Mouse (Mus musculus) heart, adult 10 weeks (tissue): Measurements from ENCODE around the gene Vps33b. TPM values are rescaled to one million over a fixed set of nuclear protein-coding genes. Genes with fewer than 3 reads are reported as not detected.

ENCODE experiments used
- polyA plus RNA-seq: library from polyadenylated mRNA; stranded (reverse); fragments of 350-450 nt; fragmentation: Illumina TruSeq; extraction: RNeasy Lipid Tissue Mini Kit (QIAGEN cat#74804); gene quantifications from one replicate; pipeline ENCODE4 v1.2.3, GENCODE M21; 2014; ENCODE audit warnings: low read depth, low replicate concordance

Gene Vps33b
- 4.5 TPM for polyA plus RNA-seq

GRCm38 (mm10) chr7:80268897-80269750 lies at the start of gene Vps33b:
TSS of gene Vps33b (plus strand) at chr7:80269649.

GRCm38 (mm10) chr7:80232489-80233029 lies 36.9 kb upstream of the Vps33b start, which contains the start of the genes Cib1 and Gdpgp1:
TSS of gene Cib1 (minus strand) at chr7:80232813.
TSS of gene Gdpgp1 (plus strand) at chr7:80232865.

DNA sequence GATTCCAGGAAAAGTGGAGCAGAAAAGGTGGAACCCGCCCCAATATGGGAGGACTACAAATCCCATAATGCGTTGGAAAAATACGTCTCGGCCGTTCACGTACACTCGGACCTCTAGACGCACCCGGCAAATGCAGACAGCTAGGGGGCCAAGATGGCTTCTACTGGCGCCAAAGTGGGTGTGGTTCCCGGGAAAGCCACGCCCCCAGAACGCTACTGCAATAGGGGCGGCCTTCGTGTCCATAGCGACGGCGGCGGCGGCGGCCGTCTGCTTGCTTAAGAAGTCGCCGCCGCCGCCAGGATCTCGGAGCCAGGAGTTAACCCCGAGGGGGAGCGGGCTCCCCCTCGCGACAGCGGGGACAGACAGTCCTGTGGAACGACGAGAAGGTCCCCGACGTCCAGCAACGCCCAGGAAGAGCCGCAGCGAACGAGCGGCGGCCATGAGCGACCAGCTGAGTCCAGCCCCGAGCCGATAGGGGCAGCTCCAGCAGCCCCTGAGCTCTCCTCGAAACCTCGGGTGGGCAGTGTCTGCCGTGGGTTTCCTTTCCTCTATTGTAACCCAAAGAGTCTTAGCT lies 23.2 kb upstream of the Vps33b start, which contains the start of gene Ttll13:
TSS of gene Ttll13 (plus strand) at position 229 of the 574 bp plus-strand sequence.

DNA sequence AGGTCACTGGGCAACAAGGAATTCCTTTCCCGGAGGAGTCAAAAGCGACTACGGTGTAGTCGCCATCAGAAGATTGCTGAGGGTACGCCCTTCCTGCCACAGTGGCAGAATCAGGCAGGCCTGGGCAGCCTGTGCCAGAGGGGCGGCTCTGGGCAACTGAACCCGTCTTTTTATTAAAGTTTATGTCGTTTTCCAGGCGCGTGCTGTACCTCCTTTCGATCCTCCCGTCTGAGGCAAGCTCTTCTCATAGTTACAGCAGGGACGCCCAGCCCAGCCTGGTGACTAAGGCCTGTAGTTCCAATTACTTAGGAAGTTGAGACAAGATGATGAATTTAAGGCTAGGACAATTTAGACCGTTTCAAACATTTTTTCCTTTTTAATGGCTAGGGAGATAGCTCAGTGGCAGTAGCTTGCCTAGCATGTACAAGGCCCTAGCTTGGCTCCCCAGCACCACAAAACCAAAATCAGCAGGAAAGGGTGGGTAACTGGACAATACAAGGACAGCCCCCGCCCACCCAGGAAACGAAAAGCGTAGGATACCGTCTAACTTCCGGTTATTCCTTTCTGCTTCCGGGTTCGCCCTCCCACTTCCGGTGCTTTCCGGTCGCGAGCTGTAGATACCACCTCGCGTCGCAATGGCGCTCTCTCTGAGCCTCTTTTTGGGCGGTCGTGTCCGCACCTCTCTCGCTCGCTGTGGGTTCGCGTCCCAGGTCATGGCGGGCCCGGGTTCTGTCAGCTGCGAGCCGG lies 8.7 kb upstream of the Vps33b start, which contains the start of gene Ngrn:
TSS of gene Ngrn (plus strand) at position 591 of the 747 bp plus-strand sequence.

GRCm38 (mm10) chr7:80294062-80294763 lies 24.8 kb downstream of the Vps33b start, which contains the start of gene Prc1:
TSS of gene Prc1 (plus strand) at chr7:80294450.

GRCm38 (mm10) chr7:80324043-80324815 lies 54.8 kb downstream of the Vps33b start, which contains the start of gene Rccd1:
TSS of gene Rccd1 (minus strand) at chr7:80324454.

GRCm38 (mm10) chr7:80340793-80341192 lies 71.3 kb downstream of the Vps33b start, which contains the start of gene Unc45a:
TSS of gene Unc45a (minus strand) at chr7:80341005.

Other genes starting within 250 kb of the Vps33b start
- gene Zfp710, start 244.8 kb upstream of the Vps33b start, polyA plus RNA-seq: 20.3 TPM
- 2,203 TPM for gene Idh2, start 154.3 kb upstream of the Vps33b start, polyA plus RNA-seq
- gene Sema4b, start 82.8 kb upstream of the Vps33b start, polyA plus RNA-seq: 6.7 TPM
- 18.0 TPM for gene Cib1, start 36.8 kb upstream of the Vps33b start, polyA plus RNA-seq
- 0.73 TPM for gene Gdpgp1, start 36.8 kb upstream of the Vps33b start, polyA plus RNA-seq
- 0.47 TPM for gene Ttll13, start 23.3 kb upstream of the Vps33b start, polyA plus RNA-seq
- 35.1 TPM for gene Ngrn, start 8.4 kb upstream of the Vps33b start, polyA plus RNA-seq
- 0.45 TPM for gene Prc1, start 24.8 kb downstream of the Vps33b start, polyA plus RNA-seq
- gene Rccd1, start 54.8 kb downstream of the Vps33b start, polyA plus RNA-seq: 9.5 TPM
- 15.6 TPM for gene Unc45a, start 71.4 kb downstream of the Vps33b start, polyA plus RNA-seq
- gene Hddc3, start 73.5 kb downstream of the Vps33b start, polyA plus RNA-seq: 22.8 TPM
- gene Man2a2, start 101.7 kb downstream of the Vps33b start, polyA plus RNA-seq: 44.8 TPM
- gene Fes, start 118.3 kb downstream of the Vps33b start, polyA plus RNA-seq: 9.1 TPM
- 59.3 TPM for gene Furin, start 135.8 kb downstream of the Vps33b start, polyA plus RNA-seq